Mouse (Mus musculus): ENCODE measurements around the gene 6720489N17Rik. TPM values are rescaled to one million over a fixed set of nuclear protein-coding genes. Genes with fewer than 3 reads are reported as not detected.

Gene 6720489N17Rik
- polyA plus RNA-seq, 1 experiment from 2014 or later, result 11.5 TPM

Small RNAs within 50 kb of the gene (microRNA-seq; reads per million reads assigned to microRNA genes)
- not detected for gene Gm24020

Other genes starting within 250 kb of the 6720489N17Rik start
- 2.5 and 3.4 TPM in 2 replicates for gene Gm3604, start 241.0 kb downstream of the 6720489N17Rik start, polyA plus RNA-seq (2016; fragmentation: Nextera tagmentation; extraction: Ambion mirVana)
- 15.0 and 17.5 TPM in 2 replicates for gene Gm49359, start 157.3 kb downstream of the 6720489N17Rik start, polyA plus RNA-seq (2016; fragmentation: Nextera tagmentation; extraction: Ambion mirVana)
- 1.0 TPM in 1 of 2 replicates, not detected in the other for gene Zfp935, start 65.7 kb downstream of the 6720489N17Rik start, polyA plus RNA-seq (2016; fragmentation: Nextera tagmentation; extraction: Ambion mirVana)
- gene Zfp934, start 53.0 kb downstream of the 6720489N17Rik start, polyA plus RNA-seq (2016; fragmentation: Nextera tagmentation; extraction: Ambion mirVana), result 16.7 and 17.9 TPM in 2 replicates
- gene Platr25, start 136.5 kb upstream of the 6720489N17Rik start, polyA plus RNA-seq (2016; fragmentation: Nextera tagmentation; extraction: Ambion mirVana), result 32.9 and 33.3 TPM in 2 replicates
- gene Gm5141, start 161.6 kb upstream of the 6720489N17Rik start, polyA plus RNA-seq (2016; fragmentation: Nextera tagmentation; extraction: Ambion mirVana), result 11.2 and 12.8 TPM in 2 replicates
- 0.29 and 0.36 TPM in 2 replicates for gene Fbp2, start 234.2 kb upstream of the 6720489N17Rik start, polyA plus RNA-seq (2016; fragmentation: Nextera tagmentation; extraction: Ambion mirVana)